Mouse (Mus musculus) heart, postnatal 14 days (tissue): ENCODE results near the gene Myo1b. TPM values are rescaled to one million over a fixed set of nuclear protein-coding genes. Genes with fewer than 3 reads are reported as not detected.
A peak's percentile ranks its signal among the peaks of the same experiment; 100 is the strongest.

Experiments
- DNase-seq, 2 experiments: peaks; one replicate each; pipeline ENCODE4 v3.0.0; 2021 to 2022
- intact Hi-C: fragments of 180-260 bp; cut with DNase I; formaldehyde crosslinking; loops from one replicate; pipeline ENCODE4 v1.15.1; 2025
- long read RNA-seq, 2 experiments: library from polyadenylated mRNA; stranded (forward); transcript quantifications; one replicate each; pipeline ENCODE4 v2.0.0; 2021
- total RNA-seq, 2 experiments: library from RNA; stranded (reverse); gene quantifications; 2 replicates each; pipeline ENCODE4 v1.2.3; 2021

The Myo1b gene
- total RNA-seq, result 10 to 100 TPM; 43.4 to 46.4 TPM
- long read RNA-seq, experiment 1, full-length matches to known transcripts, result 44 of 57 reads
- long read RNA-seq, experiment 1, partial matches to known transcripts, result 9 of 57 reads
- long read RNA-seq, experiment 1, other reads (novel, unspliced or antisense), result 4 of 57 reads
- long read RNA-seq, experiment 2, full-length matches to known transcripts, result 47 of 56 reads
- long read RNA-seq, experiment 2, partial matches to known transcripts, result 6 of 56 reads
- long read RNA-seq, experiment 2, other reads (novel, unspliced or antisense), result 3 of 56 reads

GRCm38 (mm10) chr1:51915576-51916156, at the start of gene Myo1b:
TSS of gene Myo1b (minus strand) at chr1:51916071.
- DNase-seq, result peak; percentile 81 to 86
- intact Hi-C loops, result loop anchor here (5.0 kb wide), 2 partner anchors 68 to 128 kb away; no protein-coding TSS in a partner anchor

- no peak for DNase-seq
- intact Hi-C loops, result no loop called here
These were observed 48.8 kb upstream of the Myo1b start for GRCm38 (mm10) chr1:51964647-51965046.

GRCm38 (mm10) chr1:51947116-51947515, 31.2 kb upstream of the Myo1b start:
- intact Hi-C loops, result no loop called here
- DNase-seq, result no peak

GRCm38 (mm10) chr1:51944755-51945154, 28.9 kb upstream of the Myo1b start:
- intact Hi-C loops, result loop anchor here (1.0 to 5.0 kb wide), 3 partner anchors 53 to 300 kb away; no protein-coding TSS in a partner anchor
- peak; percentile 30 to 63 for DNase-seq

- DNase-seq, result no peak
- intact Hi-C loops, result no loop called here
These were observed 22.5 kb upstream of the Myo1b start for GRCm38 (mm10) chr1:51938357-51938756.

- intact Hi-C loops, result no loop called here
- no peak for DNase-seq
These were observed 19.1 kb upstream of the Myo1b start for GRCm38 (mm10) chr1:51935006-51935405.

GRCm38 (mm10) chr1:51934176-51934924, 18.5 kb upstream of the Myo1b start:
- intact Hi-C loops, result no loop called here
- DNase-seq, result no peak

- DNase-seq, result no peak
- intact Hi-C loops, result no loop called here
These were observed 17.0 kb upstream of the Myo1b start for GRCm38 (mm10) chr1:51932826-51933225.

- intact Hi-C loops, result no loop called here
- no peak for DNase-seq
These were observed 15.7 kb upstream of the Myo1b start for GRCm38 (mm10) chr1:51931561-51931960.

- intact Hi-C loops, result no loop called here
- peak in 1 of 2 experiments; percentile 18 for DNase-seq
These were observed 14.7 kb upstream of the Myo1b start for GRCm38 (mm10) chr1:51930584-51930983.

- DNase-seq, result no peak
- intact Hi-C loops, result no loop called here
These were observed 13.7 kb upstream of the Myo1b start for GRCm38 (mm10) chr1:51929557-51929956.

- DNase-seq, result no peak
- intact Hi-C loops, result no loop called here
These were observed 6.9 kb upstream of the Myo1b start for GRCm38 (mm10) chr1:51922820-51923219.

GRCm38 (mm10) chr1:51916276-51916675, 405 bp upstream of the Myo1b start:
- intact Hi-C loops, result loop anchor here (5.0 kb wide), 2 partner anchors 69 to 129 kb away; no protein-coding TSS in a partner anchor
- no peak for DNase-seq

GRCm38 (mm10) chr1:51915051-51915575, 758 bp downstream of the Myo1b start:
- intact Hi-C loops, result loop anchor here (5.0 kb wide), 2 partner anchors 68 to 128 kb away; no protein-coding TSS in a partner anchor
- peak; percentile 83 for DNase-seq

GRCm38 (mm10) chr1:51914095-51914494, 1.8 kb downstream of the Myo1b start:
- no peak for DNase-seq
- intact Hi-C loops, result loop anchor here (5.0 kb wide), 1 partner anchor 37 kb away; no protein-coding TSS in a partner anchor

- DNase-seq, result no peak
- intact Hi-C loops, result loop anchor here (5.0 kb wide), 1 partner anchor 36 kb away; no protein-coding TSS in a partner anchor
These were observed 2.6 kb downstream of the Myo1b start for GRCm38 (mm10) chr1:51913071-51913814.

GRCm38 (mm10) chr1:51911331-51911730, 4.5 kb downstream of the Myo1b start:
- intact Hi-C loops, result loop anchor here (5.0 kb wide), 1 partner anchor 34 kb away; no protein-coding TSS in a partner anchor
- peak; percentile 33 to 36 for DNase-seq

GRCm38 (mm10) chr1:51909204-51909603, 6.7 kb downstream of the Myo1b start:
- no peak for DNase-seq
- intact Hi-C loops, result no loop called here

GRCm38 (mm10) chr1:51907821-51908220, 8.1 kb downstream of the Myo1b start:
- intact Hi-C loops, result no loop called here
- DNase-seq, result no peak
